Mouse (Mus musculus) T-helper 2 cell (primary cell): Measurements from ENCODE around the gene Asgr1.

Experiments used
- in situ Hi-C: fragments of 300-600 bp; cut with MboI, MseI; formaldehyde crosslinking; loops from one replicate; pipeline ENCODE4 v1.15.1; 2025; ENCODE audit warnings: high pct_unique_total_duplicates

Asgr1 gene

DNA sequence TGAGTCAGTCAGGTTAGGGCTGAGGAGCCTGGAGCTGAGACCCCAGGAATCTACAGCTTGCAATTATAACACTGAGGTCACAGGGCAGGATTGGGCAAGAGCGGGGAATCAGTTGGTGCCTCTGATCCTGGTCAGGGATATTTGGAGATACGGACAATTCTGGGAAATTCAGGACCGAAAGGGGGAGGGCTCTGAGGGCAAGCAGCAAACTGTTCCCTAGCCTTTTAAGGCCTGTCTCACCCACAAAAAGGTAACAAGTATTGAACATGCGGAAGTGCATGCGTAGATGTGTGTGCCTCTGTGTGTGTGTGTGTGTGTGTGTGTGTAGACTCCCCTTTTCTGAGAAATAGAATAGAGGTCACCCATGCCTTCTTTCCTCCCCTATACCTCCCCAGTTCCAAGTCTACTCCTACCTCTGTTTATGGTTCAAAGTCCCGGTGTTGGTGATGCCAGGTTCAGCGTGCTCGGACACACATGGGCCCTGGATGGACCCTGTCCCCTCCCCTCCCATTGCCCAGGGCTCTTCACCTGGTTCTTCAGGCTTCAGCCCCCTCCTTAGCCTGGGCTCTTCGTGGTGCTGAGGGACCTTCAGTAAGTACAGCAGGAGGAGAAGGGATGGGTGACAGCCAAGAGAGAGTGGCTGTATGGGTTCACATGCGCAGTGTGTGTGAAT, at the start of gene Asgr1:
Gene Asgr1 (plus strand): TSS at position 188 of the 673 bp plus-strand sequence.
- in situ Hi-C loops, result no loop called here

DNA sequence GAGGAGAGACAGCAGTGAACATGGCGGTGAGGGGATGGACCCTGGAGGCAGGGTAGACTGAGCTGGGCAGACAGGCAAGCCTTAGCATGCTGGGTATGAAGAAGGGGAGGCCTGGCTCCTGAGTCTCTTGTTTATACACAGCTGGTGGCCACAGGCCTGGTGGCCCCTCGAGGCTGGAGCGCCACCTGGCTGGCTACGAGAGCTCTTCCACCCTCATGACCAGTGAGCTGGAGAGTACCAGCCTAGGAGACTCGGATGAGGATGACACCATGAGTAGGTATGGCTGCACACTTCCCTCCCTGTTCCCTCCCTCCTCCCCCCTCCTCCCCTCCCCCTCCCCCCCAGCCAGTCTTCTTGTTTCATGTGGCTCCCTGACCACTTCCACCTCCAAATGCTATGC, 48.4 kb upstream of the Asgr1 start:
- in situ Hi-C loops, result loop anchor here (25.0 kb wide), 1 partner anchor 893 kb away; the partner anchor contains the start of genes 9130213A22Rik and Hes7

- in situ Hi-C loops, result loop anchor here (25.0 kb wide), 1 partner anchor 898 kb away; the partner anchor contains the start of genes 9130213A22Rik and Hes7
Measured at GRCm38 (mm10) chr11:70010033-70010432, 43.9 kb upstream of the Asgr1 start.

DNA sequence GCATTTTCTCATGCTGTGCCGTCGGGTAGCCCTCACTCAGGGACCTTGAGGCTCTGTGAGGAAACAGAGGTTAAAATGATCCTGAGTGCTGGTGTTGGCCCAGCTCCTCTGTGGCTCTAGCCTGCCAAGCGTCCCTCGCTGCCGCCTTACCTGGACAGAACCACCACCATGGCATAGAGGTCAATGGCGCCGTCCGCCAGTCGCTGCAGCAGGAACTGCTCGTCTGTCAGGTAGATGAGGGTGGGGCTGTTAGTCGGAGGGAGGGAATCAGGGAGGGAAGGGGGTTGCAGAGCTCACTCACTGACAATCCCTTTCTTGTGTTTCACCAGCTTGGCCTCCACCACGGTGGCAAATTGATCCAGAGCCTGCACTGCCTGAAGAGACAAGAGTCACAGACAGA, 43.3 kb upstream of the Asgr1 start:
- in situ Hi-C loops, result loop anchor here (25.0 kb wide), 1 partner anchor 898 kb away; the partner anchor contains the start of genes 9130213A22Rik and Hes7

DNA sequence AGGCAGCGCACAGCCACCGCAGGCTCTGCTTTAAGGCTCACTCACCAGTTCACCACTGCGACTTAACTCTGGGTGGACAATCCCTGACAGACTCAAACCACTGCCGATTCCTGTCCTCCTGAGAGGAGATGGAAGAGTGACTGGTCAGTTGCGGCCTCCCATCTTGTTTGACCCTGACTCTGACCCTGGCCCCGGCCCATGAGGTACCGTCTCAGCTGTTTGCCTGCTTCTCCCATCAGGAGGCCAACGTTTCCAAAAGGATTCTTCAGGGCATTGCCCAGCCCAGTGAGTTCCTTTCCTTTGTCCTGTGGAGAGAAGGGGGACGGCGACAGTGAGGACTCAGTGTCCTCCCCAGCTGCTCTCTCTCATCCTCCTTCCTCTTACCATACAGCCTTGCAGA, 42.9 kb upstream of the Asgr1 start:
- in situ Hi-C loops, result loop anchor here (25.0 kb wide), 1 partner anchor 899 kb away; the partner anchor contains the start of genes 9130213A22Rik and Hes7

GRCm38 (mm10) chr11:70012931-70013330, 41.0 kb upstream of the Asgr1 start:
- in situ Hi-C loops, result loop anchor here (25.0 kb wide), 1 partner anchor 901 kb away; the partner anchor contains the start of genes 9130213A22Rik and Hes7

DNA sequence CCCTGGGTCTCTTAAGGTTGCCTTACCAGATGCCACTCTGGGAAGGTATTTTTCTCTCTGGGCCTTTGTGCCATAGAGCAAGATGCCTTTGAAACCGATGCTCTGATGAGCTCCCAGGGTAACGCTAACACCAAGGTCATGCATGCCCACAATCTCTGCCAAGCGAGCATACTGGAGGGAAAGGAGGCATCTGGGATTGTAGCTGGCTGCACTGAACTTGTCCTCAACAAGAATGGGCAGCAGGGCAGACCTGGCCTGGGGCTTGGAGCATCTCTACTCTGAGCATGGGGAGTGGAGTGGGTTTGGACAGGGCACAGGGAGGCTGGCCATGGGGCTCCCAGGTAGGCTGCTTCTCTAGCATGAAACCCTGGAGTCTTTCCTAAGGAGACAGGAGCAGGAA, 40.5 kb upstream of the Asgr1 start:
- in situ Hi-C loops, result loop anchor here (25.0 kb wide), 1 partner anchor 901 kb away; the partner anchor contains the start of genes 9130213A22Rik and Hes7

GRCm38 (mm10) chr11:70014051-70014450, 39.8 kb upstream of the Asgr1 start:
- in situ Hi-C loops, result loop anchor here (25.0 kb wide), 1 partner anchor 902 kb away; the partner anchor contains the start of genes 9130213A22Rik and Hes7

GRCm38 (mm10) chr11:70014880-70015558, 38.9 kb upstream of the Asgr1 start, which contains the start of gene Acadvl:
Gene Acadvl, minus strand, starts transcription at chr11:70015411.
- in situ Hi-C loops, result loop anchor here (25.0 kb wide), 1 partner anchor 903 kb away; the partner anchor contains the start of genes 9130213A22Rik and Hes7

GRCm38 (mm10) chr11:70015677-70016076, 38.2 kb upstream of the Asgr1 start:
- in situ Hi-C loops, result loop anchor here (25.0 kb wide), 1 partner anchor 903 kb away; the partner anchor contains the start of genes 9130213A22Rik and Hes7

GRCm38 (mm10) chr11:70016177-70016576, 37.7 kb upstream of the Asgr1 start:
- in situ Hi-C loops, result loop anchor here (25.0 kb wide), 1 partner anchor 904 kb away; the partner anchor contains the start of genes 9130213A22Rik and Hes7

DNA sequence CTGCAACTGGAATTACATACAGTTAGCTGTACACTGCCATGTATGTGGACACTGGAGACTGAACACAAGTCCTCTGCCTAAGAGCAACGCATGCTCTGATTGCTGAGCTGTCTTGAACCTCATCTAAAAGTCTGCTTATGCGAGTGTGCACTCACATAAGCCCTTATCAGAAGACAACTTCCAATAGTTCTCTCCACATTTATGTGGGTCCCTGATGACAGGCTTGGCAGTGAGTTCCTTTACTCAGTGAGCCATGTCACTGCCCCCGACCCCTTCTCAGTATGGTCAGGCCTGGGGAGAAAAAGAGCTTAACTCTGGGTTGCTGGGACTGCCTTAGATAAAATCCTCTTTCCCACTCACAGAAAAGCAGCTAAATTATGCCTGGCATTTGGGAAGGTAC, 37.2 kb upstream of the Asgr1 start, which contains the start of gene Dlg4:
Gene Dlg4 (plus strand): TSS at position 274 of the 400 bp plus-strand sequence.
- in situ Hi-C loops, result loop anchor here (25.0 kb wide), 1 partner anchor 904 kb away; the partner anchor contains the start of genes 9130213A22Rik and Hes7

- in situ Hi-C loops, result loop anchor here (25.0 kb wide), 1 partner anchor 905 kb away; the partner anchor contains the start of genes 9130213A22Rik and Hes7
Measured at GRCm38 (mm10) chr11:70017199-70017767, 36.6 kb upstream of the Asgr1 start.

DNA sequence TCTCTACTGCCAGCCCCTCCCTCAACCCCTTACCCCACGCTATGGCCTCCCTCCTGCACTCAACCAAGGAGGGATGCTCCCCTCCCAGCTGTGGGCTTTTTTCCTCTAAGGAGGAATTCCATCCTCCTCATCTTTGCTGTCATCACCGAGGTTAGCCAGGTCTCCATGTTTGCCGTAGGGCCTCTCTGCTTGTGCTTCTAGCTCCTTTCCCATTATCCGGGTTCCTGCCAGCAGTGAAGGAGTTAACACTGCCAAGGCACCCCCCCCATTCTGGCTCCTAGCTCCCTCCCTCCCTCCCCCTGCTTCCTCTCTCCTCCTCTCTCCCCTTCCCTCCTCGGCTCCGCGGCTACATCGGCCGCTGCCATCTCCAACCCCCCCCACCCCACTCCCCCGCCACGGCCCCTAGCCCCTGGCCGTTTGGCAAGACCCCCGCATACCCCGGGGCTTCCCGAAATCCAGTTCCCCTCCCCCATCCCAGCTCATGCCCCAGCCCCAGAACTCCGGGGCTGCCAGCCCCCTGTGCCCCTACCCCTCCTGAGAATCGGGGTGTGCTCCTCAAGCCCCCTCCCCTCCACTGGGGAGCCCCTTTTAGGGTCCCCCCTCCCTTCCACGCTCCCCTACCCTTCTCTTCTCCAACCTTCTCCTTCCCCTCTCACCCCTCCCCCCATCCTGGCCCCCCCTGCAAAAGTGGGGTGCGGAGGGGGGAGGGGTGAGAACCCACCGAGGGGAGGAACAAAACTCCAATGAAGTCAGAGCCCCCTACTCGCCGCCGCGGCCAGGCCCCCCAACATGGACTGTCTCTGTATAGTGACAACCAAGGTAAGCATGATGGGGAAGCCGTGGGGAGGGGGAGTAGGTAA, 35.5 kb upstream of the Asgr1 start:
- in situ Hi-C loops, result loop anchor here (25.0 kb wide), 1 partner anchor 906 kb away; the partner anchor contains the start of genes 9130213A22Rik and Hes7

DNA sequence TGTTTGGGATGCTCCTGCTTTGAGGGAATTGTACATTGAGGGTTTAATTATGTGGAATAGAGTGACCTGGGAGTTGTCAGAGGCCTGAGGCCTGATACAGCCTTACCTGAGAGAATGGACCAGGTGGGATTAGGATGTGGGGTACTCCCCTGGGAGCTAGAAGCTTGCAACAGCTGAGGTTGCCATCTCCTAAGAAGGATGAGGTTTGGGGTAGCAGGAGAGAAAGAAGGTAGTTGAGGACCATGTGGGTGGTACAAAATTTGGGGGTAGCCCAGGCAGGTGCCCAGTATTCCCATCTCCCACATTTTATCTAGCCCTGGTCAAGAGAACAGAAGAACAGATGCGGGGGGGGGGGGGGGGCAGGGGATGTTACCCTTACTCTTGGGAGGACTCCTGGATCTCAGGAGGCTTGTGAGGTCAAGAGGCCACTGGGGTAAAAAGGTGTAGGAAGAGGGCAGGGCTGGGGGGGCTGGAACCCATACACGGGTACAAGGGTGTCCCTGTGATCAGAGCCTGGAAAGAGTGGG, 34.3 kb upstream of the Asgr1 start:
- in situ Hi-C loops, result loop anchor here (25.0 kb wide), 1 partner anchor 907 kb away; the partner anchor contains the start of genes 9130213A22Rik and Hes7

GRCm38 (mm10) chr11:70020022-70020631, 33.8 kb upstream of the Asgr1 start:
- in situ Hi-C loops, result loop anchor here (25.0 kb wide), 1 partner anchor 908 kb away; the partner anchor contains the start of genes 9130213A22Rik and Hes7

DNA sequence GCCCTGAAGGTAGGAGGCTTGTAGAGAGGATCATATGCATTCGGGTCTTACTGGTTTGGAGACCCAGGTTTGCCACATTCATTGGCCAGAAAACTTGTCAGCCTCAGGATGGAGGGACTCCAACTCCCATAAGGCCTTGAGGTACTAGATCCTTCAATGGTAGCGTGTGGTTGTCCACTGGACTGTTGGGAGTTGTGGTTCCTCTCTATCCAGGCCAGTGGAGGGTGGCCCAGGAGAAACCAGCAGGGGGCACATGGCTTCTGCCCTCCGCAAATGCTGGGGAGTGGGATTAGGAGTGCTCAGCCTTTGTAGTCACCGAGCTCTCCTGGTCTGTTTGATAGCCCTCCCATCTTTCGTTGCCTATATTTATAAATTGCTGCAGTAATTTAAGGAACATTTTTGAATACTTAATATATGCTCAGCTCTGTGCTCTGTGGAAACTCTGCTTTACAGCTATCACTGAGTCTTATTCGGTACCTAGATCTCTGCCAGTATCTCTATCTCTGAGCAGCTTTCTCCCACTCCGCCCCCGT, 33.1 kb upstream of the Asgr1 start:
- in situ Hi-C loops, result loop anchor here (25.0 kb wide), 1 partner anchor 908 kb away; the partner anchor contains the start of genes 9130213A22Rik and Hes7

GRCm38 (mm10) chr11:70021264-70022132, 32.4 kb upstream of the Asgr1 start:
- in situ Hi-C loops, result loop anchor here (25.0 kb wide), 1 partner anchor 909 kb away; the partner anchor contains the start of genes 9130213A22Rik and Hes7
